Mouse (Mus musculus): Measurements from ENCODE around the gene Dnah8.
A peak's percentile ranks its signal among the peaks of the same experiment; 100 is the strongest.
"Not testable (repeated sequence)": the region's sequence is repeated elsewhere in the genome, so short reads cannot be mapped to it uniquely, and the experiment has no call there.

Gene Dnah8

DNA sequence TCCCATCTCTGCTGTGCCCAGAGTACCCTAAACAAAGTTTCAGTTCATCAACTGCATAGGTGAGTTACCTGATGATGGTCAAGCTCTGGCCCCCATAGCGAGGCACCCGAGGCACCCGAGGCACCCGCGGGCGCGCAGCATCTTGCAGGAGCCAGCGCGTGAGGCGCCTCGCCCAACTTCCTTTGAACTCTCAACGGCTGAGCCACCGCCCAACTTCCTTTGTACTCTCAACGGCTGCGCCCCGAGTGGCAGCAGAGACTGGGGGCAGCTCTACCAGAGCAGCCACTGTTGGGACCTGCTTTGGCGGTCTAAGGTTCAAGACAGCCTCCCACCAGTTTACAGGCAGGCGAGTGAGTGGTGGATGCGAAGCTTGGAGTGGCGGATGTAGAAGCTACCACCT, at the start of gene Dnah8:
Gene Dnah8 (plus strand): TSS at position 223 of the 400 bp plus-strand sequence.
- not testable (repeated sequence) for DNase-seq

DNA sequence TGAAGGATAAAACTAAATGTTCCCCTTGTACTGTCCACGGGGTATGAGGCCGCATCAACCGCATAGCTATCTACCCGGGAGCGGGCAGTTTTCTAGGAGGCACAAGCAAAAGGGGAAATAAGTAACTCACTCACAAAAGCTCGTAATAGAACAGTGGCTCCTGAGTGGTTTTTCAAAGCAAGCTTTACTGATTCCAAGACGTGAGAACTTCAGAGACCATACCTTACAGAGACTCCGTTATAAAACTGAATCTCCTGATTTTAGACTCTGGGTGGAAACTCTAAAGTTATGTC, 49.4 kb upstream of the Dnah8 start:
- DNase-seq = no peak

DNA sequence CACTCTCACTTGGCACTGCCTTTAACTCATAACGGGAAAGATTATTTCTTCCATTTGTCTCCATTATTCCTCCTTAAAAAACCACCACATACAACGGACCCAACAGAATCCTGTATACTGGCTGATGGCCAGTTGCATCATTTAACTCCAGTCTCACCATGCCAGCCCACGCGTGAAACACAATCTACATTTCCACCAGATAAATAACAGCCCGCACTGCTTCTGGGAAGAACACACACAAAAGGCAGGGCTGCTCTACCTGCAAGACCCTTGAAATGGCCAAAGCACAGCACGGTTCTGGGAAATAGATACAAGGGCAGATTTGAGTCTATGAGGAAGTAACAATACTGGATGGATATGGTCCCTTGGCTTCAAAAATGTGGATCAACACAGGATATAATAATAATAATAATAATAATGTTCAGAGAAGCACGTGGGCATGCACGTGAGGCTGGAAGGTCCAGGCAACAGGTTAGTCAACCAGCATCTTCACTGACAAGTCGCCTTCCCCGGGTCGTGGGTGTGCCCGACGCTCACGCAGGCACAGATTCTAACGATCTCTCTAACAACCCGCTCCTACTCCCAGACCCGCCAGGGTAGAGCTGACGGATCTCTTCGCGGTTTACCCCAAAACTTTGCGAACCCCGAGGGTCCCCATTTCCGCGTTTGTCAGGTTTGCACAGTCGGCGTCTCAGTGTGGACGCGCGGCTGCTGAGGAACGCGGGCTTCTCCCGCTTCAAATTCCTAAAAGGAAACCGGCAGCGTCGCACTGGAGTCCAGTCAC, 48.8 kb upstream of the Dnah8 start:
- peak; percentile 51 to 67 for DNase-seq

DNA sequence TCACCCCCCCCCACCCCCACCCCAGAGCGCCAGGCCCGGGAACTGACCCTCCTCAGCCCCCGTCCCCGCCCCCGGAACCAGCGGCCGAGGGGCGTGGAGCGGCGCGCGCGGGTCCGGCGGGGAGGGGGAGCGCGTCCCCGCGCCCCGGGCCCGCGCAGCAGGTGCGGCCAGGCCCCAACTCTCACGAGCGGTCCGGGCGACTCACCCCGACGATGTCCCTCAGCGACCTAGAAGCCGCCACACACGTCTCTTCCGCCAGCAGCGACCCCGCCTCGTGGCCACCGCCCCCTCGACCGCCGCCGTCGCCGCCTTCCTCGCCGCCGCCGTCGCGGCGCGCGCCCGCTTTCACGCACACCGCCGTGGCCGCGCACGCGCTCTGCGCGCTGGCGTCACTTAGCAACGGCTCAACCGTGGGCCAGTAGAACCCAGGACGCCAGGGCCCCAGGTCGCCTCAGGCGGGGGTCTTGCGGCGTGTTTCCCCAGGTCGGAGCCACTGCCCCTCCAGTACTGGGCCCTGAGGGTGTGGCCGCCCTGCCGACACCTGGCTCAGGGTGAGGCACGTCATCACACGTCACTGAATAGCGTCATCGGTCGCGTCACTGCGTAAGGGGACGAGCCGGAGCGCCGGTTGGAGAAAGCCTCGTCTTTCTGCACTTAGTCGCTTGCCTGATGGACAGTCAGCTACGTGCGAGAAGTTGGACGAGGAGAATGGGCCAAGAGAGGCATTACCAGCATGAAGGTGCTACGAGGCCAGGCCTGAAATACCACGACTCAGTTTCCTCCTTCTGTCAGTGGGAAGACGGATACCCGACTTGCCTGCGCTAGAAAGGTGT, 48.0 kb upstream of the Dnah8 start, which contains the start of gene Btbd9:
Gene Btbd9 (minus strand): TSS at position 548 of the 833 bp plus-strand sequence.
- DNase-seq = peak; percentile 85 to 90

DNA sequence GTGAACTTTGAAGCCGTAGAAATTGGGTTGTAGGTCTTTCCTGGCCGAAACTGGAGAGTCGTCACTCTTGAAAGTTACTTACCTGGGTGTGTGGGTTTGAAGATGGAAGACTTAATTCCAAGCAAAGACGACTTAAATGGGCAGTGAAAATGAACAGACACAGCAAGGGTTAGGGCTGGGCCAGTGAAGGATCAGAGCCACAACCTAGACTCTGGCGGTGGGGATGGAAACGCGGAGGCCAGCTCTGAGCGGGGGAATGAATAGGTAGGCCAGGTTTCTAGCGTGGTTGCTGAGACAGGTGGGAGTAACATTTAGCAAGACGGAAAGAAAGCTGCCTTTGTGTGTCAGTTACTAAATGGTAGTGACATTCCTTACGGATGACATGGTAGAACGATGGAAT, 47.2 kb upstream of the Dnah8 start:
- DNase-seq = peak in 1 of 2 experiments; percentile 15

DNA sequence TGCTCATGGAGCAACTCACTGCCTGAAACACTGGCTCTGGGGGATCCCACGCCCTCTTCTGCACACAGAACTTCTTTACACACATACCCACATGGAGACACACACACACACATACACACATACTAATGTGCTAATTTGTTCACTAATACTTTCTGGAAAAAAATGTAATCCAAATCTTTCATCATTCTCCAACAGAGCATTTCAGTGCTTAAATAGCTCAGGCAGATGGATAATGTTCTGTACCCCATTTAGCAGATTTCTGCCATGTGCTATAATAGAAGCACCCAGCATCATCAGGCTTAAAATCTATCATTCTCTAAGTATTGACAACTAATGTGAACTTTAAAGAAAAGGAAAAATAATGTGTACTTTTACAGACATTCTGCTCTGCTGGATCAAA, 43.4 kb upstream of the Dnah8 start:
- no peak for DNase-seq

DNA sequence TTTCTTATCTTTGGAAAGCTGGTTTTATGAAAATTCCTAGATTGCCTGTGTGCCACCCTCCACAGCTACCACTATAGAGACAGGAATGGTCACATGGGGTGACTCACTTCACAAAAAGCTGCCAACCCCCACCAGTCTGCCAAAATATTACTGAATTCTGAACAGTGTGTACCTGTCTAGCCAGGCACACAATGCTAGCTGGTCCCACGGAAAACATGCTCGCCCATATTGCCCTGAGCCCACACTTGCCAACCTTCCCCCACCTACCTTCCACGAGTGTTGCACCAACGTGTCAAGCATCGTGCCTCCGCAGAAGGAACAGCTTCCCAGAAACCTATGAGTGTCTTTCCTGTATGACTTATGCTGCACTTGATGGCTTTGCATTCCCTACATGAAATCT, 43.0 kb upstream of the Dnah8 start:
- DNase-seq = no peak

DNA sequence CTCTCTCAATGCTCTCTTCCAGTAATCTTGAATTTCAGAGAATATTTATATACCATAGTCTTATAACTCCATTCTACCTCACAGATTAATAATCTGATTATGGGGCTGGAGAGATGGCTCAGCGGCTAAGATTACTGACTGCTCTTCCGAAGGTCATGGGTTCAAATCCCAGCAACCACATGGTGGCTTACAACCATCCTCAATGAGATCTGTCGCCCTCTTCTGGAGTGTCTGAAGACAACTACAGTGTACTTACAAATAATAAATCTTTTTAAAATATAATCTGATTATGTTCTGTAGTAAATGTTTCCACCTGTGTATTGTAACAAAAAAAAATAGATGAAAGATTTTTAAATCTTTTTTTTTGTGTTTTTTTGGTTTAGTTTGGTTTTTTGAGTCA, 41.8 kb upstream of the Dnah8 start:
- DNase-seq = no peak

DNA sequence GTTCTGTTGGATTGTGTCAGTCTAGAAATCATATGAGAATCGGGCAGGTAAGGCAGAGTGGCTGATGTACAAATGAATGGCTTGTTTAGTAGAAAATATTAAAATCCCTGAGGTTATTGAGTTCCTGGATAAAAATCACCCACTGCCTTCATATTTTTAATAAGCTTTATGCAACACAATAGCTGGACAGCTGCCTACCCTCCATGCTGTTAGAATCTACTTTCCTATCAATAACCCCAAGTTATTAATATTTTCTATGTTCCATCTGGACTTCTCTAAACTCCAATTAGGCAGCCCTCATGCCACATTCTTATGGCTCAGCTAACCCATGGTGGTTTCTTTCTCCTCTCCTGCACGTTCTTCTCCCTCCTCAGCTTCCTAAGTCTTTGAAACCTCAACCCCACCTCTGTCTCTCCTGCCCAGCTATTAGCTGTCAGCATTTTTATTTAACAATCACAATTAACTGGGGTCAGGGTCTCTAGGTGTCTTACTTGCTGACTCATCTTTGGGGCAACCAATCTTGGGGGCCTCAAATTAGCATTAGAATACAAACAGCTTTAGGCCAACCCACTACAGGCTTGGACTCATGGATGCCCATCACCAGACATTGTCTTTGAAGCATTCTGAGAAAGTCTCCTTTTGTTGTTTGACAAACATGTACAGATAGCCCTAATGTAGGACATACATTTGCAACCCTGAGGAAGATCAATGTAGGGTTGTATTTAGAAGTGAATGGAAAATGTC, 40.7 kb upstream of the Dnah8 start:
- no peak for DNase-seq

DNA sequence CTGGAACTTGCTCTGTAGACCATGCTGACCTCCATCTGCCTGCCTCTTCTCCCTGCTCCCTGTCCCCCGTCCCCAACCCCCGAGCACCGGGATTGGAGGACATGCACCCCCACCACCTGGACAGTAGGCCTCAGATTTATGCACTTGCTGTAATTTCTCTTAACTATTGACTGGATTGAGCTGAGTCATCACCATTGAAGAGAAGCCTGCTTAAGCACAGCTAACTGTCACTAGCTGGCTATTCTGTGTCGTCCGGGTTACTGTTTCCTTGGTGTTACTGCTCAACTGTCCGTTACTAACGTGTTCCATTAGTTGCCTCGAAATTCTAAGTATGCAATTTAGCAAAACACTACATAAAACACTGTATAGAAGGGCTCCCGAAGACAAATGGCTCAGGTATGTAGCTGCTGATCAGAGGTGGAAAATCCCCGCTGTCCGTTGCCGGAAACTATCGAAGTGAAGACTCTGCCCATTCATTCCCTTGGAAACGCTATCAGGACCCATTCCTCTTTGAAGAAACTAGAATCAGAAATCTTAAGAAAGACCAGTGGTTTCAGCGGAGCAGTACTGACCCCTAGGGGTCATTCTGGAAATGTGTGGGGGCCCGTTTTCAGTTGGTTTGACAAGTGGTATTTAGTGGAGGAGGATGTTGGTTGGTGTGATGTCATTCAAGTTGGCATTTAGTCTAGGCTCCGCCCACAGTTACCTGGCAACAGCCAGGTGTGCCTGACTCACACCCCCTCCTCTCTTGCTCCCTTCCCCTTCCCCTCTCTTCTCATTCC, 33.5 kb upstream of the Dnah8 start:
- DNase-seq = peak in 1 of 2 experiments; percentile 55

DNA sequence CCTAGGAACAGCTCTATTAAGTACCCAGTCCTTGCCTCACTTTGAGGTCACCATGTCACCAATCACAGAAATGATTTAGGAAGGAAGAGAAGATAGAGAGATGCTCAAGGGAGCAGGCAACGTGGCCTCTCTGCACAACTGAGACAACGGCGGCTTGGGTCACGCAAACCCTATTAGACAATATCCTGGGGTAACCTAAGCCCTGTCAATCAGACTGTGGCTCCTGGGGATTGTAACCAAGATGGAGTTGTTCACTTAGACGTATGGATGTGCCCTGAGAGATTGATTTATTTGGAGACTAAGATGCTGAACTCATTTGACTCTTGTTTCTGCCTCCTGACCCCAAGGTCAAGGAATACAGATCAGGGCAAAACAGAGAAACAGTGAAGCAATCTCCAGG, 29.7 kb upstream of the Dnah8 start:
- no peak for DNase-seq

DNA sequence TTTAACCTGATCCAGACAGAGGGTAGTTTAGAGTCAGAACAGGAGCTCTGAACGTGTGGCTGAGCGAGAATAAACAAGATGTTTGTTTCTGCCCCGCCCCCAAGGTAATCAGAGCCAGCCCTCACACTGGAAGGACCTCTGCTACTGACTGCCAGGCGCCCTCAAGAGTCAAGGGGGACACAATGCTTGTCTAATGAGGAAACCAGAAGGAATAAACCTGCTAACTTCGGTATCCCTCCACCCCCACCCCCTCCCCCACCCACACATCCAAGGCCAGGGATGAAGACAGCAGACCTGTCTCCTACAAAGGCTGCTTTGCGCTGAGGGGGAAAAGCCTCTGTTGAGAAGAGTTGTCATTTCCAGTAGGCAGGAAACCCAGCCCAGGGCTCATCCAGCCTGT, 29.3 kb upstream of the Dnah8 start:
- DNase-seq = no peak

DNA sequence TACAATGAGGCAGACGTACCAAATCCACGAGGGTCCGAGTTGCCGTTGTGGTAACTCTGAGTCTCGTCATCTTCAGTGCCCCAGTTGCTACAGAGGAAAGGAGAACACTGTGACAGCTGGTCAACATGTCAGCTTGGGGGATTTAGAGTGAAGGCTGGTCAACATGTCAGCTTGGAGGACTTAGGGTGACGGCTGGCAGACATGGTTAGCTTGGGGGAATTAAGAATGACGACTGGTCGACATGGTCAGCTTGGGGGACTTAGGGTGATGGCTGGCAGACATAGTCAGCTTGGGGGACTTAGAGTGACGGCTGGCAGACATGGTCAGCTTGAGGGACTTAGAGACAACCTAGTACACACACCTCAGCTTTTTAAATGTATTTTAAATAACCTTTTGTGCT, 26.4 kb upstream of the Dnah8 start:
- no peak for DNase-seq

DNA sequence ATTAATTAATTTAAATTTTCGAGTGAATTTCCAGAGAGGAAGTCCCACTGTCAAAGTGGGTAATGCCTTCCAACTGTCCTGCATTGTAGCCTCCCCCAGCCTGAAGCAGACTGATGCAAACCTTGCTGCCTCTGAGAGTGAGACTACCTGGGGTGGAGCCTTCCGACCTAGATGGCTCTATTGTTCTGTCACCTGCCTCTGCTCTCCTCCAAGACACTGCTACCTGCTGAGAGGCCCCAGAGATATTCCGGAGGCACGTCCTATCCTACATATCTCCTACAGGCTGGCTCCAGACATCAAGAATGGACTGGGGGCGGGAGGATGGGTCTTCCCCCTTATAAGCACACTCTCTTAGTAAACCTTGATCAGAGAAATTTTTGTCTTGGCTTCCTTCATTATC, 25.9 kb upstream of the Dnah8 start:
- no peak for DNase-seq

DNA sequence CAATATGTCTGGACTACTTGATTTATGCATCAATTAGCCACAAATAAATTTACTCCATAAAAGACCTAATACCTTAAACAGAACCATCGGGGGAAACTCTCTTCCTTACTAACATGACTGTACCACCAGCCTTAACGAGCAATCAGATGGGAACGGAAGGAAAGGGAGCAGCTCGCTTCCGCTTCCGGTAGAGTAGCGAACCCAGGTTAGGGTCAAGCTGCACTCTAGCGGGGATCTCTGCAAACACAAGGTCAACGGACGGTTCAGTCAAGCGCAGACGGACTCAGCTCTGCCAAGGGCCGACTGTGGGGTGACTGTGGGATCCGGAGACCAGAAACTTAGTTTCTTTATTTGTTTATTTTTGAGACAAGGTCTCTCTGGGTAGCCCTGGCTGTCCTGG, 22.0 kb upstream of the Dnah8 start:
- DNase-seq = no peak

DNA sequence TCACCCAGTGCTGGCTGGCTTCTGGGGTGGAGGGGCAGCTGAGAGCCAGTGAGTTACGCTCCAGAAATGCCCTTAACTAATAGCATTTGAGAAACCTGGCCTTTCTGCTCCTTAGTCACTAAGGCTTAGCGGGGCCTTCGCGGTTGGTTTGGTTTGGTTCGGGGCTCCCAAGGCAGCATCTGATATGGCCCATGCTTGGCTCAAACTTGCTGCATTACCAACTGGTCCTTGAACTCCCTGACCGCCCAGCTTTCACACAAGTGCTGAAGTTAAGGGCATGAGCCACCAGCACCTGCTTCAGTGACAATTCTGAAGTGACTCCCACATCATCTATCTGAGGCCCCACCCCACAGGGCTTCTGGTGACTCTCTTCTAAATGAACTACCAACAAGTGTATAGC, 19.9 kb upstream of the Dnah8 start:
- no peak for DNase-seq

DNA sequence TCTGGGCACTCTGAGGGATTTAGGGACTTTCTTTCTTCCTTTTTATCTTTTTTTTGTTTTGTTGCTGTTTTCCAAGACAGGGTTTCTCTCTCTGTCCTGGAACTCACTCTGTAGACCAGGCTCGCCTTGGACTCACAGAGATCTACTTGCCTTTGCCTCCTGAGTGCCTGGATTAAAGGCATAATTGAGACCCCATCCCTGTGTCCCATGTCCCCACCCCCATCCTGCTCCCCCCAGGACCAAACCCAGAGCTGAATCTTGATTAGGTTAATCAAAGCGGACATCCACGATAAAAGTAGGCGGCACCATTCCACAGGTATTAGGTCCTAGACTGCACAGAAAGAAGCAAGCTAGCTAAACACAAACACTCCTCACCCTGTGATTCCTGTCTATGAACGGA, 19.2 kb upstream of the Dnah8 start:
- no peak for DNase-seq

DNA sequence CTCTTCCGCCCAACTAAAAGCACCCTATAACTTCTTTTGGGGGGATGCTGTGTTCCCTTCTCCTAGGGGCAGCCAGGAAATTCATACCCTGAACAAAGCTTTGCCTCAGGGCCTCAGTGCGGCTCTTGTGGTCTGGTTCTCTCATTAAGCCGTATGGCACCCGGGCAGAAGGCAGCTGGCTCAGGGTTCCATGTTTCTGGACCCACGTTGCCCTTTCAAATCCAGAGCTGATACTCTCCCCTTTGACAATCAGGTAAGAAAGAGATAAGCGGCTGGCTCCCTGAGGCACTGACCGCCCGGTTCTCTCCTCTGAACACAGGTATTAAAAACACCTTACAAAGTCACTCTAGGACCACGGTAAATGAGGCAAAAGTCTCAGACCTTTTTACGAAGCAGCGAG, 17.9 kb upstream of the Dnah8 start:
- no peak for DNase-seq

DNA sequence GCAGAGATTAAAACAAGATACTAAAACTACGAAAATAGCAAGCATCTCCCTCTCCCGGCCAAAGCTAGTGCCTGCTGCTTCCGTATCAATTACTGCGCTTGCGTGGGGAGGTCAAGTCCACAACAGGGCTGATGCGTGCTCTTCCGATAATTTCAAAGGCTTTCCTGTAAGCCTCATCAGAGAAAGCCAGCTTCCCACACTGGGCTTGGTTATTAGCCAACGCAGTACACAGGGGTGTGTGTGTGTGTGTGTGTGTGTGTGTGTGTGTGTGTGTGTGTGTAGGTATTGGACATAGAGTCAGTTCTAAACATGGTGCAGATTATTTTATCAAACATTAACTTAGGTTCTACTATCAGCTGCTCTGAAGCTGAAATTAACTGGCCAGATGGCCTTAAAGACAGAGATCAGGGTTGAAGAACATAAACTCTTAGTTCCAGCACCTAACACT, 17.5 kb upstream of the Dnah8 start:
- DNase-seq = no peak

DNA sequence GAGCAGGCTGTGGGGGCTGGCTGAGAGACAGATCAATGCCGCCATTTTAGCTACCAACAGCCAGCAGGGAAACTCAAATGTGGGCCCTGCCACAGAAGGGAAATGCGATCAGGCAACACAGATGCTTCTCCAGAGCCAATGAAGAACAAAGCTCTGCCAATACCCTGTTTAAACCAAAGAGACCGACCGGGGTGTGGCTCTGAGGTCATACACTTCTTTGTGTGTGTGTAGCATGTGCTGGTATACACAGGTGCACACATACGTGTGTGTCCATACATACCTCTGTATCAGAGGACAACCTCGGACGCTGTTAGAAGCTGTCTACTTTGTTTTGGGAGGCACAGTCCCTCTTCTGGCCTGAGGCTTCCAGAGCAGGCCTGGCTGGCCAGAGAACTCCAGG, 16.8 kb upstream of the Dnah8 start:
- no peak for DNase-seq

DNA sequence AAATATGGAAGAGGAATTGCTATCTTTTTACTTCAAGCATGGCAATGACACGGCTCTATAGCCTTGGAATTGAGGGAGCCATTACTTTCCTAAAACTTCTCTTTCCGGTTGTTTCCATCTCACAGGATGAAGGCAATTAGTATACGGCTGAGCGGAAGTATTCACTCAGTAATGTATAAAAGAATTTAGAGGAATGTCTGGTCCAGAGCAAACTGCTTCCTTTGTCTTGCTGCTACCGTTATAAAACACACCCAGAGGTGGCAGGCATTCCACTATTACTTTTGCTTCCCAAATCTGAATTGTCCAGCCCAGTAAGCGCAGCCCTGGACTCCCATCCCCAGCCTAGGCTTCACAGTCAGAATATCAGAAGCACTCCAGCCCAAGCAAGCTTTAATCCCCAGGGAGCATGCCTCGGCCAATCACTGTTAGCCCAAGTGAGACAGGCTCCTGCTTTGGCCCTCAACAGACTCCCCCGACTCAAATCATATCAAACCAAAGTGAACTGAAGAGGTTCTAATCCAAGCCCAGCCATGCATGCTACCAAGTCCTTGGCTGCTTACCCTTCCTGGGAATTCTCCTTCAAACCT, 16.2 kb upstream of the Dnah8 start:
- DNase-seq = no peak

DNA sequence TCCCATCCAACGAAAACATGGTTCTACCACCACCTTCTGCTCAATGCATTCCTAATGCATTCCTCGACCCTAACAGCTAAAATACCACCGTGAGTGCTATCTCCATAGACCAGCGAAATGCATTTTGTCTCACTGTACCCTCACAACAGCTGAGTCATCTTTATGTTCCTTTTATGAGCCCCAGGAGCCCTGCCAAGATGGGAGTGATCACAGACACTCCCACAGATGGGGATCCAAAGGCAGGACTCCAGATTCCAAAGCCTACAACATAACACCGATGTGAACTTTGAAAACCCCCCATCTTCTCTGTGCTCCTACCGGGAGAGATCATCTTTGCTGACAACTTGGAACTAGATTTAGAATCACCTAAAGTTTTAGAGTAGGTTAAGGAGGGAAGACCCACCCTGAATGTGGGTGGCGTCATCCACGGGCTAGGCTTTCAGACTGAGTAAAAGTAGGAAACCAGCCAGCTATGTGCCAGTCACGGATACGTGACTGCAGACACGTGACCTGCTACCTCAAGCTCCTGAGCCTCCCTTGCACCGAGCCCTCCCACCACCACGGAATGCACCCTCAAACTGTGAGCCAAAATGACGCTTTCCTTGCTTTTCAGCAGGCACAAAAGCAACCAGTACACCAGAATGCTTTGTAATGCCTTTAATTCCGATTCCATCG, 14.7 kb upstream of the Dnah8 start:
- DNase-seq = no peak
